Mouse (Mus musculus) C2C12 (cell line): Measurements from ENCODE around the gene H2al1c.

Source experiments
- CEBPB ChIP-seq: IDR thresholded peaks from one replicate; pipeline ENCODE4 v1.6.1; 2011; ENCODE audit warnings: low read depth, mild to moderate bottlenecking, control low read depth, moderate library complexity
- CTCF ChIP-seq: IDR thresholded peaks from one replicate; pipeline ENCODE4 v1.5.1; 2011; ENCODE audit not compliant: control insufficient read depth, insufficient read depth, insufficient read length
- MAX ChIP-seq: IDR thresholded peaks from one replicate; pipeline ENCODE4 v1.6.1; 2011; ENCODE audit warnings: mild to moderate bottlenecking, control low read depth
- USF1 ChIP-seq: IDR thresholded peaks from one replicate; pipeline ENCODE4 v1.6.1; 2011; ENCODE audit warnings: low read depth, mild to moderate bottlenecking, control low read depth, moderate library complexity

- TF ChIP-seq CTCF (no peak), CEBPB (no peak), USF1 (no peak), MAX (no peak)
Observed at GRCm38 (mm10) chrX:11277083-11277482, 28.4 kb upstream of the H2al1c start.
